Mouse (Mus musculus): ENCODE data around the gene Ckap4. TPM values are rescaled to one million over a fixed set of nuclear protein-coding genes. Genes with fewer than 3 reads are reported as not detected.
"Not testable (repeated sequence)": the region's sequence is repeated elsewhere in the genome, so short reads cannot be mapped to it uniquely, and the experiment has no call there.

Ckap4 gene
- total RNA-seq, 2 experiments from 2014 or later, result 52.3 to 53.4 TPM

DNA sequence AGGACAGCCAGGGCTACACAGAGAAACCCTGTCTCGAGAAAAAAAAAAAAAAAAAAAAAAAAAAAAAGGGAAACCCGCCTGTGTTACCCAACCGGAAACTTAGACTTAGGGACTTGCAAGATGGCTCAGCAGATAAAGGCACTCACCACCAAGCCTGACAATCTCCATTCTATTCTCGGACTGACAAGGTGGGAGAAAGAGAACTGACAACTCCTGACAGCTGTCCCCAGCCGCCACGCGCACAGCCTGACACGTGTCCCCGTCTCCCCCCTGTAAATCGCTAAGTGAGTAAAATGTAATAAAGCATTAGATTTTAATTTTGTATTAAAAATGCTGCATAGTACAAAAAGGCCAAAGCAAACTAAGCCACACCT is 16.0 kb upstream of the Ckap4 start:
- no peak for DNase-seq
- intact Hi-C loops (cut with DNase I), result no loop called here

DNA sequence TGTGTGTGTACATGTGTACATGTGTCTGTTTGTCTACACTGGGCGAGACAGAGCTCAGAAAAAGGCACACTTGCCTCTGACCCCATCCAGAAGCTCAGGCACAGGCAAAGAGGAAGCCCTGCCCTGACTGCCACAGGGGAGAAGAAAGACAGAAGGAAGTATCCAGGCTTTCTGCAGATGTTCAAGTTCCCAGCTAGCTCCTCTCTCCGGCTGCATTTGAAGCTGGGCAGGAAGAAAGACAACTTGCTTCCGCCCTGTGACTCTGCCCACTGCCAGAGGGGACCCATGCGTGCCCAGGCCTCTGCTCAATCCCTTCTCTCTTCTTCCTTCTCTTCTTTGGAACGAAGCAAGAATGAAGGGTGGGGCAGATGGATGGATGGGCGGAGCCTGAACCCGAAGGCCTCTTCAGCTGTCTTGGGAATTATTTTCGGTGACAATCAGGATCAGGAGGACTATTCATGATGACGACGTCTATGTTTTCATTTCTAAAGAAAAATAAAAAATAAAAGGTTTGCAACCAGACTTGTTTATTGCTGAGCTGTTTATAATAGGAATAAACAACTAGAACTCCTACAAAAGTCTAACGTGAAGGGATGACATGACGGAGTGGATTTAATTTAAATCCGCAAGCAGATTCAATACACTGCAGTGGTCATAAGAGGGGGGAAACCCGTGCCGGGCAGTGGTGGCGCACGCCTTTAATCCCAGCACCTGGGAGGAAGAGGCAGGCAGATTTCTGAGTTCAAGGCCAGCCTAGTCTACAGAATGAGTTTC is 15.5 kb upstream of the Ckap4 start:
- intact Hi-C loops (cut with DNase I), result no loop called here
- DNase-seq, result no peak

DNA sequence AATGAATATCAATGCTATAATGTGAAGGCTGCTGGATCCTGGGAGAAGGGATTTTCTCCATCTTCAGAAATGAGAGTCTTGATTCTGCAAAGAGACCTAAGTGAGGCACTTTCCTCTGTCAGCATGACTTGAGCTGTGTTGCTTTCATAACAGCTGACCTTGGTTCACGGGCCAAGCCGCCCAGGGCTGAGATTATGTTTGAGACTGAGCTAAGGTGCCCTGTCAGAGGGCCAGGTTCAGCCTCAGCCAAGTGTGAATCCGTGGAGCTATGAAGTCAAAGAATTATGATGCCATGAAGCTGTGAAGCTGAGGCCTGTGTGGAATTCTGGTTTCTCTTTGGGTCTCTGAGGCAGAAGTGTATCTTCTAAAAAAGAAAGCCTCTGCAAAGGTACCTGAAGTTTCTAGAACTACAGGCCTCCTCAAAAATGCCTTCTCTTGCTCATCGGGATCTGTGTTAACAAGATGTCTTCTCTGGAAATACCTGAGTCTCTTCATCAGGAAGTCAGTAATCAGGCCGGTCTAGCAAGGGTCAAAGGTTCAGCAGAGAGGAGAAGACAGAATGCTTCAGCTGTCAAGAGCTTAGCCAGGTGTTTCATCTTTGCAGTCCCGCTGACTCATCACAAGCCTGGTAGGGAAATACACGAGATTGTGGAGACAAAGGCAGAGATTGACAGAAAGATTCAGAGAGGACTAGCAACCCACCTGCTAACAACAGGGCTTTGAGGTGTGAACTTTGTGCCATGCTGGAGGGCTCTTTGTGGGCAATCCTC is 11.2 kb upstream of the Ckap4 start:
- intact Hi-C loops (cut with DNase I), result no loop called here
- DNase-seq, result no peak

DNA sequence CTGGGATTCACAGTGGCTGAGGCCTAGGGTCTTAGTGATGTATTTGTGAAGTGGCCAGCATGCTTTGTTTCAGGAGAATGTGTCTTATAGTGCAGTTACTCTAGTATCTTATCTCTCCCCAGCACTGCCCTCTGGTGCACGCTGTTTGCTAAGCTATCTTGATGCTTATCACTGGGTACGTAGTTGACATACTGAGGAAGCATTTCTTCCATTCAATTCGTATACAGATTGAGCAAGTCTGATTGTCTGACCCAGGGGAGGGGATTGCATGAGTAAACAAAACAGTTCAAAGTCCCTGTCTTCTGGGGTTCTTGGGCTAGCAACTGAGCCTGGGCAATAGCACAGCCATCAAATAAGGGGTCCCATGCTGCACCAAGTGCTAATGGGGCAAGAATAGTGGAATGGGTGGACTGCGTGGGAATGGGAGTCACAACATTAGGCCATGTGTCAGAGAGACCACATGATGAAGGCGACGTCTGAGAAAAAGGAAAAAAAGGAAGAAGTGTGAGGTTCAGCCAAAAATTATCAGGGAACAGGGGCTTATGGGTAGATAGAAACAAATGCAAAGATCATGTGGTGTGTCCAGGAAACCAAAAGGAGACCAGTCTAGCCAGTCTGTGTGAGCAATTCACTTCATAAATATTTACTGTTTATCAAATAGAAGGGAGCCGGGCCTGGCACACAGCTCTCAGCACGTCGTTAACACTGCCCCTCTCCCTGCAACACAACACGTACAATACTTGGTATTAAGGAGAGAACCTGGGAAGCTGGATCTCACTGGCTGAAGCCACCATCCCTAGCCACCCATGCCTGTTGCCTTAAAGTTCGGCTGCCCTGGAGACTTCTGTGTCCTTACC is 9.2 kb upstream of the Ckap4 start:
- DNase-seq, result no peak
- intact Hi-C loops (cut with DNase I), result no loop called here

DNA sequence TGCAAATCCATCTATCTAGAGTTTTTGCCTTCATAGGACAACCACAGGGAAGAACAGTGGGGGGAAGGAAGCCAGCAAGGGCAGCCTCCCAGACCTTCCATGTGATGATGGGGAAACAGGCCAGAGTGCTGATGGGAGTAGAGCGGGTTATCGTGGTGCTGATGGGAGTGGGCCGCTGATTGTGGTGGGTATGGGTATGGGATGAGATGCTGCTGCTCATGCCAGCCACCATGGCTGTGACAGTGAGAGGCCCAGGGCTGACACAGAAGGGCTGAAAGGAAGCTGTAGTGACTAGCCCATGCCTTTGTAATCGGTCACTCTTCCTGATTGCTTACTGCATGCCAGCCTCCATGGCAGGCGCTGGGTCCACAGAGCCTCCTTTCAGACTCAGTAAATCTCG is 5.8 kb upstream of the Ckap4 start:
- intact Hi-C loops (cut with DNase I), result loop anchor here (10.0 kb wide), 1 partner anchor 75 kb away; no protein-coding TSS in a partner anchor
- DNase-seq, result no peak

DNA sequence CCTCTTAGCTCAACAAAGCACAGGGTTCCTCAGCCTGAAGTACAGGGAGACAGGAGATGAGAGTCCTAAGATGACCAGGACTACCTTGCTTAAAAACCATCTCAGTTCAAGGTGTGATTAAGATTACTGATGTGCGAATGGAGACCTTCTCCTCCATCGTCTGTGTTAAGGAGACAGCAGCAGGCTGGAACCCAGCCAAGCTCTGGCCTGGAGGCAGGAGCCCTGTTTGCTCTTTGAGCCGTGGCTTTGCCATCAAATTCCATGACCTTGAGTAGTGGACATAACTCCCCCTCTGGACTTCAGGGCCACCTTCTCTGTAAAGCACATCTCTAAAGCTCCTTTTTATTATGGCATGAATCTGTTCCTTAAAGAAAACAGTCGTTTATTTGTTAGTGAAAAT is 2.0 kb upstream of the Ckap4 start:
- intact Hi-C loops (cut with DNase I), result loop anchor here (10.0 kb wide), 1 partner anchor 79 kb away; no protein-coding TSS in a partner anchor

DNA sequence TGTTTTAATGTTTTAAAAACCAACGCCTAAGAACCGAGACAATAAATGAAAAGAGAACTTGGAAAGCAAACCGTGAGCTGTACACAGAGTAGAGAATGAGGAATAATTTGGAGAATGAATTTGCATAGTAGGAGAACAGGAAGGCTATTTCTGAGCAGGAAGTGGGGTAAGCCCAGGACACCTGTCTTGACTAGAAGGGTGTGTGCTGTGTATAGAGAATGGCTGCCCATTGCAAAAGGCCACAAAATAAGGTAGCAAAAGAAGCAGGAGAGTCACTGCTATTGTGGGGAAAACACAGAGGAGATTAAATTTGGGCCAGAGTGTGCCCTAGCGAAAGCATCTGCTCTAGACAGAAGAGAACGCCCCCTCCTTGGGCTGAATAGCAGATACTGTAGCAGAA is 1.6 kb upstream of the Ckap4 start:
- intact Hi-C loops (cut with DNase I), result loop anchor here (10.0 kb wide), 1 partner anchor 79 kb away; no protein-coding TSS in a partner anchor
- DNase-seq, result no peak

More for the DNA sequence above, 2.0 kb upstream of the Ckap4 start:
- DNase-seq, result peak; percentile 68

DNA sequence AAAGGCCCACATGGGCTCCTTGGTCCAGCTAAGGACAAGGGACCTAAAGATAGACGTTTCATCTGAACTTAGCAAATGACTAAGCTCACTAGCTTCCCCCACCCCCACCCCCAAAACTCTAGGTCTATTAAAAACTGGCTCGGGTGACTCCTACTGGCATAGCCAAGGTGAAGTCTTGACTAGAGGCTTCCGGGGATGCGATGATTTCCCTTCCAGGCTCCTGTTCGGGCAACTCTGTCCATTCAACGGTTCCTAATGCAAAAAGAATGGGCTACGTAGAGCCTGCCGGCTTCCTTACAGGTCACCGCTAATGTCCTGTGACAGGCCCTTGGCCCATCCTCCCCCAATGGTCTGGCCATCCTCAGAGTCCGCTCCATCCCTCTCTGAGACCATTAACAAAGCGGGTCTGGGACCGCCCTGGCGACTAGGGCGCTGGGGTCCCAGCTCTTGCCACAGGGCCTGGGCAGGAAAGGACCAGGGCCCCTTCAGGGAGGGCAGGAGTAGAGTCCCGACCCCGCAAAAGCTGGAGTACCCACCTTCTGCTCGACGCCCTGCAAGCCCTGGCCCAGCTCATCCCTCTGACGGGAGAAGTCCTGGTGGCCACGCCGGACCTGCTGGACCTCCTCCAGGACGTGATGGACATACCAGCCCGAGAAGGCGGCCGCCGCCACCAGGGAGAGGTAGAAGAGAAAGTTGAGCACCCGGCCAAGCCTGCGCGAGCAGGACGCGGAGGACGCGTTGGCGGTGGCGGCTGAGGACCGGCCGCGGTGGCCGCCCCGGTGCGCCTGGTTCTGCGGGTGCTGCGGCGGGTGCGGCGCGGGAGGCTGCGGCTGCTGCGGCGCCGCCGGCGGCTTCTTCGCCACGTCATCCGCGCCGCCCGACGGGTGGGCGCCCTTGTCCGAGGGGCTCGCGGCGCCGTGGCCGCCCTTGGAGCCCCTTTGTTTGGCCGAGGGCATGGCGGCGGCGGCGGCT is 665 bp downstream of the Ckap4 start:
- peak; percentile 71 for DNase-seq
- intact Hi-C loops (cut with DNase I), result loop anchor here (10.0 kb wide), 1 partner anchor 82 kb away; no protein-coding TSS in a partner anchor

DNA sequence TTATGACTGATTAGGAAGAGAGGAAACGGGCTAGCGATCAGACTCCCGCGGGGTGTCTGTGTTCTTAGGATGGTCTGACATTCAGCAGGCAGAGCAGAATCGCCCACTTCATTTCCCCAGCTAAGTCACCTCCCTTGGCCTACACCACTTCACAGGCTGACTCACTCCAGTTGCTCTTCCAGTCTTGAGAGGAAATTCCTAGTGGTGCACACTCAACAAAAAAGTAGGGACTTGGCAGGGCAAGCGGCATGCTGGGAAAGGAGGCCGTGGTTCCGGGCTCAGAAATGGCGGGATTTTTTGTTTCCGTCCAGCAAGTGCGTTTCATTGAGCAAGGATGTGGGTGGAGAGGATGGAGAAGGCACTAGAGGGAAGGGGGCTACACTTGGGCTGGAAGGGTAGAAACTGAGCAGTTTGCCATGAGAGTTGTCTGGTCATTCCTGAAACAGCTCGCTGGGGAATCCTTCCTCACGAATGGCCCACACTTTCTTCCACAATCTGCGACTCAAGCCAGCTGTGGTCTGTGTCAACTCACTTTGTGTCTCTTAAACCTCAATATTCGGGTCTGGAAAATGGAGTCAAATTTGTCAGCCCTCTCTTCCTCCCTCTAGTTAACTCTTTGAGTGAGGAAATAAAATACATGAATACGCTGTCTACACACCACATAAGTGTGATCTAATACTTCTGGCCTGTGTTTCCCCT is 1.5 kb downstream of the Ckap4 start:
- DNase-seq, result no peak

DNA sequence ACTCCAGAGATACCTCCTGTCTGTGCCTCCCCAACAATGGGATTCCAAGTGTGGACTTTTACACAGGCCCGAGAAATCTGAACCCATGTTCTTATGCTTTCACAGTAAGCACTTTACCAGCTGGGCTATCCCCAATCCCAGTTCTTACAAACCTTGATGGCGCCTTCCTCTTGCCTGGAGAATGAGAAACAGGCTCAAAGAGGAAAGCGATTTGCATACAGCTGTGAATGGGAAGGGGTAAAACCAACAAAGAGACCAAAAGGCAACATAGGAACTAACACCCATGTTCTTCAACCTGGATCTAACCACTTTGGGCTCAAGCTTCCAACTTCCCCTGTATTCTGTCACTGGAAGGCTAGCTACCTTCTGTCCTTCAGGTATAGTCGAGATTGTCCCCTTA is 2.3 kb downstream of the Ckap4 start:
- intact Hi-C loops (cut with DNase I), result loop anchor here (10.0 kb wide), 1 partner anchor 83 kb away; no protein-coding TSS in a partner anchor
- no peak for DNase-seq

More for the DNA sequence above, 1.5 kb downstream of the Ckap4 start:
- intact Hi-C loops (cut with DNase I), result loop anchor here (10.0 kb wide), 1 partner anchor 82 kb away; no protein-coding TSS in a partner anchor

DNA sequence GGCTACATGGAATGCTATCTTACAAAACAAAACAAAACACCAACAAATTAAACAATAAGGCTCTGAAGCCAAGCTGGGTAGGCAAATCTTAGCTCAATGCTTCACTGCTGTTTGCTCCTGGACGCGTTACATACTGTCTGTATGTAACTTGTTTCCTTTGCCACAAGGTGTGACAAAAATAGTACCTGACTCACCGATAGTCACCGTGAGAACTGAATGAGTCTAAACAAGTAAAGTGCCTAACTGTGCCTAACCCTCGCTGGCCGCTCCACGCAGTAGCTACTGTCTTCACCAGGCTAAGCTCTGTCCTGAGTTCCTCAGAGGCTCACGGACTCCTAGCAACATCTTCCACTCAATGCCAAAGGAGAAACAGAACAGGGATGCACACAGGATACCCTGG is 3.5 kb downstream of the Ckap4 start:
- no peak for DNase-seq
- intact Hi-C loops (cut with DNase I), result loop anchor here (10.0 kb wide), 1 partner anchor 84 kb away; no protein-coding TSS in a partner anchor

DNA sequence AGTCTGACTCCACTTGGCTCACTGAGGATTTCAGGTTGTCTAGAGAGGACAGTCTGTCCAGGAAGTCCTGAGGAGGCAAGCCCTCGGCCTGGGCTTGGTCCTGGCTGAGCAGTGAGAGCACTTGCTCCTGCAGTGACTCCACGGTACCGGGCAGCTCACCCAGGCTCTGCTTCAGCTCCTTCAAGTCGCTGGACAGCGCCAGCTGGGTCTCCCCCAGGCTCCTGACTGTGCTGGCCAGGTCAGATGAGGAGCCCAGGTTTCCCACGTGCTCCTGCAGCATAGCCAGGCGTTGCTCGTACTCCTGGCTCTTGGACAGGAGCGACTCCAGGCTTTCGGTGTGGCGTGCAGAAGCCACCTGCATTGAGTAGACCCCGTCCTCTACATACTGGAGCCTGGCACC is 6.2 kb downstream of the Ckap4 start:
- no peak for DNase-seq
- intact Hi-C loops (cut with DNase I), result no loop called here

DNA sequence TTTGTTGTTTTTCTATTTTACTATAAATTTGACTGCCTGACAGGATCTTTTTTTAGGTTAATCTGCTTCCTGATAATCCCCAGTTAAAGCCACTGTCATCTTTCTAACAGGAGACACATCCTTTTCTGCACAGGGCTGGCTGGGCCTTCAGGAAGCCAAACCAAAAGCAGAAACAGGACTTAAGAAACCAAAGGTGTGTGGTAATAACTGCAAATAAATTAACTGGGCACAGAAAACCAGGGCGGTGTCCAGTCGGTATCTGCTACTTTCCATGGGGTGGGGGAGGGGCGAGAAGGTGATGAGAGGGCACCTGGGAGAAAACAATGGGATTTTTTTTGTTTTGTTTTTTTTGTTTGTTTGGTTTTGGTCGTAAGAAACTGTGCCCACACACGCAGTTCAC is 6.8 kb downstream of the Ckap4 start:
- intact Hi-C loops (cut with DNase I), result no loop called here
- DNase-seq, result no peak

DNA sequence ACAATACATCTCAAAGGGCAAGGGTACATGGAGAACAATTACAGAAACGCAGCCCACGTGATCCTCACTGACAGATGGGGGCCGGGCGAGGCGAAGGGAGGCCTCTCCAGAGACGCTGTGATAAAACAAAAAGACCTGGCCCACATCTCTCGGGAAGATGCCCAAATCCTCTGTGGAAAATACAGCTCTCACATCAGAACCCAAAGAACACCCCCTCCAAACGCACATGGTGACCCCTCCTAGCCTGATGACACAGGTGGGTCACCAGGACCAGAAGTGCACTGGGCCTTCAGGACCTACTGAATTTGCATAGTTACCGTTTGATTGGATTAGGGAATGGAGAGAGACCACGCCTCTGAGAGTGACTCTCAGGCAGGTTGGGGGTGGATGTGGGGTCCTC is 7.4 kb downstream of the Ckap4 start:
- intact Hi-C loops (cut with DNase I), result no loop called here
- DNase-seq, result no peak

DNA sequence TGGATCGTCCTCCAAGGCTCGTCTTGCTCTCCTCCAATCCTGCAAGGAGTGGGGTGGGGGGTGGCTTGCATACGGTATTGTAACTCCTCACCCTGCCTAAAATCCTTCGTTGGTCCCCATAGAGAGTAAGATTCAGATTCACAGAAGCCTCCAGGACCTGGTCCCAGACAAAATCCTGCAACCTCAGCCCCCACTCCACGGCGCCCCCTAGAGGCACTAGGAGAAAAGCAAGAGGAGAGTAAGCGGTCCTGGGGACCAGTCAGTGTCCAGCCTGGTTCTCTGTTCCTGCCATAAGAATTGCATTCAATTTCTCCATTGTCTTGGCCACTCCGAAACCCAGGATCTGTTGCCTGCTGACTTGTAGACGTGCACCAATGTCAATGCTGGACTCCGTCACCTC is 10.2 kb downstream of the Ckap4 start:
- intact Hi-C loops (cut with DNase I), result no loop called here

DNA sequence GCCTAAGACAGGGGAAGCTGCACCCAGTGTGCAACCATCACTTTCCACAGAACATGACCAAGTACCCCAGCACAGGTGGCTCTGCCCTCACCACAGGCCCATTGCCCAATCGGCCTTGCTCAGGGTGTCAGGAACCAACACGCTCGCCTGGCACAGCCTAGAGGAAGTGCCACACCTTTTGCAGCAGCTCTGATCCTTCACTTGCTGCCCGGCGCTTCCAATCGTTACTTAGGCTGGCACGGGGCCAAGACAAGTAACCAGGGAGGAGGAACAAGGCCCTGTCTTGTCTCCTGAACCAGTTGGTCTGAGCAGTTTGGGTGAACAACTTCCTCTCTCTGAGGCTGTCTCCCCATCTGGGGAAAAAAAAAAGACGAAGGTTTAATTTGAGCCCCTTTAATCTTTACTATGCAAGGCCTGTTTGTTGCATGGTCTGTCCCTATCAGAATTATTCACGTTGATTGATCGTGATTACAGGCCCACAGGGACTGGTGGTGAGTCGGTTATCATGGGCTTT is 17.4 kb downstream of the Ckap4 start:
- peak; percentile 46 for DNase-seq
- intact Hi-C loops (cut with DNase I), result no loop called here

More for the DNA sequence above, 10.2 kb downstream of the Ckap4 start:
- no peak for DNase-seq

DNA sequence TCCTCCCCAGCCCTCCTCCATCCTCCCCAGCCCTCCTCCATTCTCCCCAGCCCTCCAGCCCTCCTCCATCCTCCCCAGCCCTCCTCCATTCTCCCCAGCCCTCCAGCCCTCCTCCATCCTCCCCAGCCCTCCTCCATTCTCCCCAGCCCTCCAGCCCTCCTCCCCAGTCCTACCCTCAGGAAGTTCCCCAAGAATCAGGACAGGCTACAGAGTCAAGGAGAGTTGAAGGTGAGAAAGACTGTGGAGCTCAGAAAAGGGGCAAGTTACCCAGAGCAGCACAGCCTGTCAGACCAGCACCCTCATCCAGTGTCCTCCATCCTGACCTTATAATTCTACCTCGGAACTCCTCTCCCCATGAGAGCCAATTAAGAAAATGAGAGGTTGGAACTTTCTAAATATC is 17.9 kb downstream of the Ckap4 start:
- DNase-seq; intact Hi-C loops (cut with DNase I): not testable (repeated sequence)

DNA sequence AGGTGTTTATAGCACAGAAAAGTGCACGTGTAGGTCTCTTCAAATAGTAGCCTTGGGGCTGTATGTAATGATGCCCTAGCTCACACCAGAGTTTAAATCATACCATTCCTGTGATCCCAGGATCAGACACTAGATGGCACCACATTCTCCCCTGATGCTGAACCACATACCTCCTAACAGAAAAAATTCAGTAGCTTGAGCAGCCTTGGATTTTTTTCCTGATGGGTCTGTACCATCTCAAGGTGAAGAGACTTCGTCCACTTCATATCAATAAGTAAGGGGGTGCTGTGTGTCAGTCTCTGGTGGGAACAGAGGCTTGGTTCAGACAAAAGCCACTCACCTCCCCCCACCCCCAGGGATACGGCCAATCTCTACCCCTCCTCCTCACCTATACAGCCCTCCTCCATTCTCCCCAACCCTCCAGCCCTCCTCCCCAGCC is 18.3 kb downstream of the Ckap4 start:
- peak; percentile 71 for DNase-seq

More for the DNA sequence above, 18.3 kb downstream of the Ckap4 start:
- intact Hi-C loops (cut with DNase I), result no loop called here

Measured in left cerebral cortex, postnatal 4 days (tissue).